Mouse (Mus musculus) adipocyte (in vitro differentiated cells): ENCODE measurements at regions not wholly inside any gene's neighbourhood (a gene's known extent, or its start where the extent isn't known, plus 50 kb on each side); places are given as distances from the start of the nearest gene placed in this dataset.
A peak's percentile ranks its signal among the peaks of the same experiment; 100 is the strongest.

Experiments
- DNase-seq: peaks from one replicate; pipeline ENCODE4 v3.0.0-alpha.2; 2016; ENCODE audit warnings: low spot score

DNA sequence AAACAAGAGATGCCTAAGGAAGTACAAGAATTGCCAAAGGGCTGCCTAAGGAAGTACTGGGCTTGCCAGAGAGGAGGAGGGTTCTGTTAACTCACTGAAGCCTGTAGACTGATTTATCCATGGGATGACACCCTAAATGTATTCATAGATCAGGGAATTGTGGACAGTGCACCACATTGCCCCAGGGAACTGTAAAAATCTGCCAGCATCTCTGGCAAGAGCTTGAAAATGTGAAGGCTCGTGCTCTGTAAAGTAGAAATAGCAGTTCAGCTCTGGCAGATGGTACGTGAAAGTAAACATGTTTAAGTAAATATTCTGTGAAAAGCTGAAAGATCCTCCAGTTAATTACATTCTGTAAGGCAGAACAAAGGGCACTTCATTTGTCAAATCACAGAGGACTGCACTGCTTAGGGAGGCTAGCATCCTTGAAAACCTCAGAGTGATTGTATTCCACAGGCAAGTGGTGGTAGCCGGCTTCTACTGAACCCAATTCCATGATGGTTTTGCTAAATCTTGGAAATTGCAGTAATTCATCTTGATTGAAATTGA lies 445.9 kb upstream of the Grin3a start:
- DNase-seq, result no peak

DNA sequence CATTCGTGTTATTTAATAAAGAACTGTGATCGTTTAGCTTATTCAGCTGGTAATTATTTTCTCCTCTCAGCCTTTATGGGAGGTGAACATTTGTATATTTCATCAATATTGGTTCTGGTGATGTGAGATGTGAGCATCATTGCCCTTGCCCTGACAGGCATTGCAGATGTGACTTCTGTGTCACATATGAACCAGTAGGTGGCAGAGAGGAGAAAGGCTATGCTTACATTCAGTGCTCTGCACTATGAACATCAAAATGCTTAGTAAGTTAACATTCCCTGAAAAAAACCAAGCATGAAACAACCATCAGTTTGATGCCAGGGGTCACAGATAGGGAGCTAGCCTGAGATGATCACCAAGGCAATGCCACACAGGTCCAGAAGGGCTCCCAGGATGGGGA lies 441.1 kb upstream of the Grin3a start:
- DNase-seq, result peak; percentile 3

DNA sequence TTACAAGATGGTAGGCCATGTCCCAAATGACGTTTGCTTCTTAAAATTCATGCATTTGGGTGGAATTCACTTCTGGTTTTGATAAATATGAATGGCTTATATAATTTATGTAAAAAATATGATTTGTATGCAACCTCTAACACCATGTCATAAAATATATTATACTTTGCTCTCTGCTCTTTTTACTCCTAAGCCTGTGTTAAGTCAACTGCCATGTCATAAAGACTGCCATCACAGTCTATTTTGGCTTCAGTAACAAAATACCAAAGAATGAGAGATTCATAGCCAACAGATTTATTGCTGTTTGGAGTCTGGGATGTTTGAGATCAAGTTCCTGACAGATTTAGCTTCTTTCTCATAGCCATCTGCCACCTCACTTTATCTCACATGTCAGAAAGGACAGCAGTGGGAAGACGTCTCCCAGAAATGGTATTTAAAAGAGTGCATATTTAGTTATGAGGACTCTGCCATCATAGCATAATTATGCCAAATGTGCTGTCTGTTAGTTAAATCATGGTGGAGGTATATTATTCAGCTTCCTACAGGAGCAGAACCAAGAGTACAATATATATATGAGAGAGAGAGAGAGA lies 413.6 kb upstream of the Grin3a start:
- no peak for DNase-seq

DNA sequence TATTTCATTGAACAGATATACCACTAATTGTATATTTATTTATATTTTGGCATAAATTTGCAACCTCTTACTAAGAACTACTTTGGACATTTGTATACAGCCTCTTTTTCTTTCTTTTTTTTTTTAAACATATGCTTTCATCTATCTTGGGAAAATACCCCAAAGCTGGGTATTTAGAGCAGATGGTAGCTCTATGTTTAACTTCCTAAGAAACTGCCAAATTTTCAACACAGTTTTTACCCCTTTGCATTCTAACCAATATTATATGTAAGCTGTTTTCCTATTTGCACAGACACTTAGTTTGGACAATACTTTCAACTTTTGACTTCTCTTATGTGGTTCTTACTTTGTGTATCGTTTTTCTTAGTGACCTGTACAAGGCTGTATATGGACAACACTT lies 396.5 kb upstream of the Grin3a start:
- no peak for DNase-seq

DNA sequence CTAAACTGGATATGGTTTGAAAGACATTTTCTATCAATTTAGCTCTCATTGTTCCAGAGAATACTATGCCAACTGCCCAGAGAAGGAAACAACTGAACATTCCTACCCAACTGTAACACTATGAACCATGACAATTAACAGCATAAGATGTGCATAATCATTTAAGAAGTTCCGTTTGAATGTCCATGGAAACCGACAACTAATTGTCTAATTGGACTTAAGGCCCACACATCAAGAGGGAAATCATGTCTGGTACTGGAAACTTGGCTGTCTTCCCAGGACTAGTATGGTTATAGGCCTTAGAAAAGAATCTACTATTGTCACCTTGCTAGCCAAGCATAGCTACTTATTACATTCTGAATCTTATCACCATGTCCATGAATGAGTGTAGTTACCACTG lies 395.4 kb upstream of the Grin3a start:
- DNase-seq, result no peak

DNA sequence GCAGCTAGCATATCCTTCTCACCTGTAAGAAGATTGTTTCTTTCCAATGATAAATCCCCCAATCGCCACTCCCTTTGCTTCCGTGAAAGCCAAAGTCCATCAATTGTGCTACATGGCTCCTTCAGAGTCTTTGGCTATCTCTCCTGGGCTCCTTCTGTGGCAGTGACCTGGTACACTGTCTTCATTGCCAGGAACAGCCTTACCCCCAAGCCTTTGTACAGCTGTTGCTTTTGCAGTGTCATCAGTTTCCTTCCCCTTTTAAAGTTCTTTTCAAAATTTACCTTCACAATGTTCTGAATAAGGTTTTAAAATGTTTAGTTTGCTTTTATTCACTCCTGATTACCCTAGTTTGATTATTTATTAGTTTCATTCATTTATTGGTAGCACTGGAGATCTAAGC lies 393.8 kb upstream of the Grin3a start:
- no peak for DNase-seq

DNA sequence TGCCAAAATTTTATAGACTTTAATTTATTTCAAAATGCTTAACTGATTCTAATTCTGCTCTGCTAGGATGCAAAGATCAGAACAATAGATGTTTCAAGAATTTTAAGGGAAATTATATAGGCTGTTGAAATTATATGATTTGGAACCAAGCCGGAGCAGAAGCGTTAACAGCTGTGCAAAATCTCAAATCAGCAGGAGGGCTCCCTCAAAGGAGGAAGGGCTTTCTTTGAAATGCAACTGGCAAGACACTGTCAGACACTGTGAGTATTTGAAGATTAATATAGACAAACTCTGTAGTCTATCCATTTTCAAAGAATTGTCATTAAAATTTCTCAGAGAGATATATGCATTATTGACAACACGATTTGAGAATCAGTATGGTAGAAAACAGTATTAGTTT lies 389.9 kb upstream of the Grin3a start:
- no peak for DNase-seq

DNA sequence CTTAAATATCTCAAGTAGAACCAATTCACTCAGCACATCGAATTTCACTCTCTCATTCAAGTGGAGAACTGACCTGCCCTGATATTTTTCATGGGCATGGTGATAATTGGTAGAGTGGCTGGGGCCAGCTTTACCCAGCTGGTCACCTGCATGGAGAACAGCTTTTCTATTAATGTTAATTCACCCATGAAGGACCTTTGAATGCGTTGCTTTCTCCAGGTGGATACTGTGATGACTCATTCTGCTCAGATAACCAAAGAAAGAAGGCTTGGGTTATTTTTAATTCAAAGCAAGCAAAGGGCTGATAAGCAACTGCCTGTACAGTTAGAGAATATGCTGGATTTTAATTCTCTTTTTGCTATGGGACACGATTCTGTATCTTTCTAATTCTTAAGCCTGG lies 357.8 kb upstream of the Grin3a start:
- DNase-seq, result no peak

DNA sequence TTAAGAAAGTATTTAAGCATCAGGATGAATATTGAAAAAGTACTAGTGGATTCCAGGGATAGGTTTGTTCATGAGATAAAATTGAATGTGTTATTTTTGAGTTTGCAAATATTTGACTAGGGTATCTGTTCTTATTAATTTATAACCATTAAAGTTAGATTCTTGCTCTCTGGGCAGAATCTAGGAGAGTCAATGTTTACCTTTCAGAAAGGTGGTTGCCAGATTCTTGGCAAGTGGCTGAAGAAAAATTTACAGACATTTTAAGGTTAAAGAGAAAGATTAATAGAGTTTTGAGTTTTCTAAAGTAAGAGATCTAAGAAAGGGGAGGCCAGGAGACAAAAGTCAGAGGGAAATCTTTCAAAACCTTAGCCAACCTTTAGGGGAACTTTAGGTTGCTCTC lies 331.7 kb upstream of the Grin3a start:
- DNase-seq, result no peak

DNA sequence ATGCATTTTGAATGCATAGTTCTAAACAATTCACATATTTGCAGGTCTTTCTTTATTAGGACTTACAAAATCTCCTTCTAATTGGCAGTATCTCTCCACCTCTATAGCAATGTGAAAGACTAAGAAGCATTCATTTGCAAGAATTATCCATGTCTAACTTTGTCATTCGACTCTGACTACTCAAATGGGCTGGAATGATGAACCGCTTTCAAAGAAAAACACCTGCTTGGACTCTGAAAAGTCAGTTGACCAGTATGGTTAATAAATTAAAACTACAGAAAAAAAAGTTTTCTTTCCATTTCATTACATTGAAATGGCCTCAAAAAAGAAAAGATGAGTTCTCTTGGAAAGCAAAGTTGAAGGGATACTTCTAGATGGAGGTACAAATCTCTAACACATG lies 331.1 kb upstream of the Grin3a start:
- DNase-seq, result no peak

DNA sequence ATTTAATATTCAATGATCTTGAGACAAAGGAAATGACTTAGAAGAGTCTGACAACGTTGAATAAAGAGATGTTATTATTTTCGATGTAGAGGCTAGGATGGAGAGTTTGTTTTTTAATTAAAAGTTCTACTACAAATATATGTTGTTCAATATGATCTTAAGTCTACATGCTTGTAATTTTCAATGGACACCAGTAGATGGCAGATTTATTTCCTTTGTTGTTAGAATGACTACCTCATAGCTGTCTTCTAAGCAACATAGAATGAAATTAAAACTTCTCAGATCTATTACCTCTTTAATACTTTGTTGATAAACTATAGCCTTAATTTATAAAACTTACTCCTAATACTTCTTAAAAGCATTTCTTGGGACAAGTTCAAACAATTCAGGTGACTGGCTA lies 315.3 kb upstream of the Grin3a start:
- DNase-seq, result peak; percentile 6

DNA sequence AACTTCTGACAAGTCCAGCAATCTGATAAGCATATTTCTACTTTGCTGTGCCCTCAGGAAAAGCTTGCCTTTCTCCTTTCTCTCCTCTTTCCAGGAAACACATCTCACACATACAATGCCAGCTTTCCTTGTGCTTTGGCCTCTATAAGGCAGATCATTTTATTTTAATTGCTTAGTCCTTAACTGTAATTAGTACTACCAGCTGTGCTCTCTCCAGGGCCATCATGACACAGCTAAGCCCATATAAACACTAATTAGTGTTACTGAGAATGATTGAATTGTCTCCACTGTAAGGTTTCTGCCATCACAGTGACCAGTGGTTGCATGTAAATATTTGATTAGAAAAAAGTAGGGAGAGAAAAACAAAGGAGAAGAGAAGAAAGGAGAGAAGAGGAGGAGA lies 300.4 kb upstream of the Grin3a start:
- no peak for DNase-seq

DNA sequence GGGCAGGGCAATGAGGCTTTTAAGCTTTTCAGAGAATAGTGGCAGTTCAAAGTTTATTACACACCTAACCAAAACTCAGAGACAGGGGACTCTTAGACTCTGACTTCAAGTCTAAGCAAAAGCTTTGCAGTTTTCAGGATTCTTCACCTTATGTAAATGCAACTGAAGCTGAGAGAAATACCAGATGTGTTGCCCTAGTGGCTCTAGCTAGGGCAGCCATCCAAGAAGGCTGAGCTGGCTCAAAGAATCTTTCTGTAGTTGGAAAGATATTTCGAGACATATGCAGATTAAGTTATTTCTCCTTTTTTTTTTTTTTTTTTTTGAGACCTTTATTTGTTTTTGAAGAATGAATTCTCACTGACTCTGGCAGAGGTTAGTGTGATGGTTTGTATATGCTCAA lies 284.7 kb upstream of the Grin3a start:
- no peak for DNase-seq

DNA sequence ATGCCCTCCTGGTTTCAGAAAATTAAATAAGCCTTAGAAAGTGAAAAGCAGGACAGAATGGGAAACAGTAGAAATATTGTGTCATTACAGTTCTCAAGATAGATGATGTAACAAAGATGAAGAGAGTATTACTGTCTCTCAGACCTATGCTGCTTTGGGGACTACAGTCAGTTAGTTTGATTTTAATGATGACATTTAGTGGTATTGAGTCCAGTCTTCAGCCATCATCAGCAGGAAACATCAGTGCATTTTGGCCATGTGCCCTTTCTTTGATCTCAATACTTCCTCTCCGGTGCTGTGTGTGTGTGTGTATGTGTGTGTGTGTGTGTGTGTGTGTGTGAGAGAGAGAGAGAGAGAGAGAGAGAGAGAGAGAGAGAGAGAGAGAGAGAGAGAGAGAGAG lies 261.0 kb upstream of the Grin3a start:
- DNase-seq, result no peak

DNA sequence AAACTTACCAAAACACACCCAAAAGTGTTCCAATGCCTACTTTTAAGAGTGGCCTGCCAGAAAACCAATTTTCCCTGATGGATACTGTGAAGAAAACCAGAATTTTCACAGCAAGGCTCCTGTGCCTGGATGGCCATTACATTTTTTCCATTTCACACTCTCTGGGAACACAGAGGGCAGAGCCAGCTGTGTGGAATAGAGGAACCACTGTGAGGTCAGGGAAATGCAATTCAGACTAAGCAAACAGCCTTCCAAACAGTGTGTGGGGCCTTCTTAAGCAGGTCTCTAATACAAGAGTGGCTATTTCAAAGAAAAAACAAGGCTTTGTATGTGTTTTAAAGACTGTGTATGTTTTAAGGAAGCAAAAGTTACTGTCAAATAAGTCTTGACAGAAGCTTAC lies 242.3 kb upstream of the Grin3a start:
- DNase-seq, result no peak

DNA sequence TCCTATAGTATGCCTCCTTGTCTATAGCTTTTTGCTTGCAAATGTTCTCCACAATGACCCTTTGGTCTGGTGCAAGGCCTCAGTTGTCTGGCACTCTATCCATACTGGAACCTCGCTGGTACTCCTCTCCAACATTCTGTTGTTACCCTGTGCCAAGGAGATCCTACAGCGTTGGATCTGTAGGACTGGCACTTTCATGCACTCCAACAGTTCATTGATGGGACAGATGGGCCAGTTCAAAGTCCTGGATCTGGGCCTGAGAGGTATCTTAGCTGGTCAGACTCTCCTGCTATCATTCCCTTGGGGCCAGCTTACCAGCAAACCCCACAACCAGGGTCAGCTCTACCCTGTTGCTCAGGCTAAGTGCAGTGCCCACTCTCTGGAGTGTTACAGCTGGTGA lies 241.1 kb upstream of the Grin3a start:
- DNase-seq, result no peak

DNA sequence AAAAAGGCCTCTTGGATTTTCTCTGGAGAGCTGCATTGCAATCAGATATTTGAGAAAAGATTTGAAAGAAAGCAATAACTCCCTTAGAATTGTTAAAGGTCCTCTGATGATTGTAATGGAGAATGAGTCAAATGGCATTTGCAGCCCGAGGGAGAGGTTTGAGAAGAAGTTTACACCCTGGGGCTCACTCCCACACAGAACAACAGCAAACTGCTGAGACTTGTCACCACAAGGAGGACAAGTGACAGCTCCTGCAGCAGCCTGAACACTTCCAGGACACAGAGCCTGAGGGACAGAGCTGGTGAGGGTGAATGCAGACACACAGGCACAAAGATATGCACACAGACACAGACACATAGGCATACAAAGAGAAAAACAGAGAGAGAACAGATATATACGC lies 210.0 kb upstream of the Grin3a start:
- DNase-seq, result no peak

DNA sequence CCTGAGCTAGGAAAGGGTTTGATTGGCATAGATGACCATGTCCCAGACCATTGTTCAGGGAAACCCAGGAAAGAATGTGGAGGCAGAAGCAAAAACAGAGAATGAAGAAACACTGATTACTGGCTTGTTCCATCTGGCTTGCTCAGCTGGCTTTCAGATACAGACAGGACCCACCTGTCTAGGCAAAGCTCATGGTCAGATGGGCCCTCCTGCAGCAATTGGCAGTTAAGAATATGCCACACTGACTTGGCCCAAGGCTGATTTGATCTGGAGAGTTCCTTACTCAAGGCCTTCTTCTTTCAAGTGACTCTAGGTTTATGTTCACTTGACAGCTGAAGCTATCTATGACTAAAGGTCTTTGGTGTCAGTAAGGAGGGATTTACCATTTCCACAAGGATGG lies 195.9 kb upstream of the Grin3a start:
- DNase-seq, result no peak

DNA sequence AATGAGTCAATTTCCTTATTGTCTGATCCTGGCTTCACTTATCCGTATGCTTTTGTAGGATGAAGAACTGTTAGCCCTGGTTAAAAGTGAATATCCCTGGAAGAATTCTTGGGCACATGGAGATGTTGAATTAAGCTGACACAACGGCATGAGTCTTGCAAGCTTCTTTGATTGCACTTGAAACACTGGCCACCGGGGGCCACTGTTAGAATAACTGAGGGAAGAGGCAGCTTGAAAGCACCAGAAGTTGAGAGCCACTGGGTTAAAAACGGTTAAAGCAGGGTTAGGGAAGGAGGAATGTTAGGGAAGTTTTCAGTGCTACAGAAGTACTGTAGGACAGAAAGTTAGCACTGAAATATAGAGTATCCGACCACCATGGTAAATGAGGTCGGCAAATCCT lies 190.5 kb upstream of the Grin3a start:
- peak; percentile 7 for DNase-seq

DNA sequence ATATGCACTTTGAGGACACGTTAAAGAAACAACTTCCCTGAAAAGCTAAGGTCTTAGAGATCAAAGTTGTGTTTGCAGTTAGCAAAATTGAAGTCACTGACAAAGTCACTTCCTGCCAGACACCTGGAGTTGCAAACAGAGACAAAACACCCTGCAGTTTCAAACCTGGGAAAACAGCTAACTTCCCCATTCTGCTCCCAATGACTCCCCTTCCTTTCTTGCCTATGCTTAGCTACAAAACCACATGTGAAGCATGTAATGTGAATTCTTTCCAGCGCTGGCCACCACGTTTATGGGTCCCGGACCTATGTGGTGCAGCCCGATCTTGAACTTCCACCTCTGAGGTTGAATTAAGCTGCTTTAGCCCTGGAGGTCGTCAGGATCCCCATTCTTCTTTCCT lies 179.8 kb upstream of the Grin3a start:
- DNase-seq, result no peak
